Mouse (Mus musculus) layer of hippocampus, postnatal 25 days (tissue): ENCODE results near the gene Lyrm9. TPM values are rescaled to one million over a fixed set of nuclear protein-coding genes. Genes with fewer than 3 reads are reported as not detected.

Experiments used
- DNase-seq, 2 experiments: peaks; one replicate each; pipeline ENCODE4 v3.0.0; 2022; ENCODE audit warnings: mixed read lengths in 2 of 2, low spot score in 1 of 2; ENCODE audit errors: extremely low spot score in 1 of 2
- total RNA-seq, 2 experiments: library from RNA; stranded (reverse); gene quantifications; 2 replicates each; pipeline ENCODE4 v1.2.3; 2021

Gene Lyrm9
- 10 to 100 TPM; 15.5 to 21.6 TPM for total RNA-seq

- peak; percentile 99 for DNase-seq
Measured at GRCm38 (mm10) chr11:78826442-78827013, at the start of gene Lyrm9. Gene Lyrm9 (plus strand): TSS chr11:78826584.

- DNase-seq, result no peak
Measured at GRCm38 (mm10) chr11:78777851-78778680, 48.3 kb upstream of the Lyrm9 start.

- DNase-seq, result no peak
Measured at GRCm38 (mm10) chr11:78780002-78780401, 46.4 kb upstream of the Lyrm9 start.

GRCm38 (mm10) chr11:78780571-78780970 is 45.8 kb upstream of the Lyrm9 start:
- no peak for DNase-seq

GRCm38 (mm10) chr11:78782326-78782725 is 44.1 kb upstream of the Lyrm9 start:
- DNase-seq, result no peak

- DNase-seq, result no peak
Measured at GRCm38 (mm10) chr11:78782791-78783347, 43.5 kb upstream of the Lyrm9 start.

- no peak for DNase-seq
Measured at GRCm38 (mm10) chr11:78786013-78786431, 40.4 kb upstream of the Lyrm9 start.

GRCm38 (mm10) chr11:78789370-78790060 is 36.9 kb upstream of the Lyrm9 start:
- no peak for DNase-seq

- peak in 1 of 2 experiments; percentile 27 for DNase-seq
Measured at GRCm38 (mm10) chr11:78791582-78791981, 34.8 kb upstream of the Lyrm9 start.

- no peak for DNase-seq
Measured at GRCm38 (mm10) chr11:78792055-78792454, 34.3 kb upstream of the Lyrm9 start.

GRCm38 (mm10) chr11:78792465-78792864 is 33.9 kb upstream of the Lyrm9 start:
- no peak for DNase-seq

- no peak for DNase-seq
Measured at GRCm38 (mm10) chr11:78793116-78793515, 33.3 kb upstream of the Lyrm9 start.

GRCm38 (mm10) chr11:78796072-78796729 is 30.2 kb upstream of the Lyrm9 start:
- DNase-seq, result no peak

- no peak for DNase-seq
Measured at GRCm38 (mm10) chr11:78801094-78801493, 25.3 kb upstream of the Lyrm9 start.

- DNase-seq, result no peak
Measured at GRCm38 (mm10) chr11:78803587-78804316, 22.6 kb upstream of the Lyrm9 start.

GRCm38 (mm10) chr11:78804551-78804950 is 21.8 kb upstream of the Lyrm9 start:
- no peak for DNase-seq

GRCm38 (mm10) chr11:78805198-78805597 is 21.2 kb upstream of the Lyrm9 start:
- no peak for DNase-seq

- DNase-seq, result peak in 1 of 2 experiments; percentile 16
Measured at GRCm38 (mm10) chr11:78805691-78806137, 20.7 kb upstream of the Lyrm9 start.

GRCm38 (mm10) chr11:78807341-78808108 is 18.9 kb upstream of the Lyrm9 start:
- DNase-seq, result no peak
